Mouse (Mus musculus): ENCODE measurements at regions not wholly inside any gene's neighbourhood (a gene's known extent, or its start where the extent isn't known, plus 50 kb on each side); places are given as distances from the start of the nearest gene placed in this dataset.
A peak's percentile ranks its signal among the peaks of the same experiment; 100 is the strongest.

DNA sequence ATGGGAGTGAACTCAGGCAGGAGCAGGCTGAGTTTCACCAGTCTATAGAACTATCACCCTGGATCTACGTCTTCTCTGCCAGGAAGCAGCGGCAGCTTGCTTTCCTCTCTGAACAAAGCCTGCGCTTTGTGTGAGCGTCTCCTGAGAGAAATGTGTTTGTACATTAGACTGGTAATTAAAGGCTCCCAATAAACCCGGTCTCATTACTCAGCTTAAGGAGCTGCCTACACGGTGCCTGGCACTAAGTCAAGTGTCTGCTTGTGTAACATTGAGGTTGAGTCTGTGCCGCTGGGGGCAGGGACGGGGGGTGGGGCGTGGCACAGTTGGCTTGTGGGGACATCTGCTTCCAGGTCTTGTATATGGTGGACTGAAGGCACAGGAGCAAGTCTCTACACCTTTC lies 150.4 kb upstream of the Mylip start:
- Histone ChIP-seq H3K36me3 (ENCODE audit: control insufficient read depth, insufficient read depth, low read length) (no peaks in the 10 kb centered on the region), H3K27ac (ENCODE audit: low read depth, low read length) (no peak overlapping the region), H3K4me1 (ENCODE audit: control insufficient read depth, insufficient read depth, low read length) (peaks cover 6% of the 10 kb centered on the region; the same call in 1 of the 2 replicates), H3K9ac (ENCODE audit: low read length) (no peak overlapping the region), H3K9me3 (replicated peaks; ENCODE audit: control insufficient read depth, low read length) (no peaks in the 10 kb centered on the region), H3K27me3 (replicated peaks; ENCODE audit: control insufficient read depth, insufficient read depth, low read length) (0 out of 2 replicates have a peak, but pooled peaks cover 8% of the 10 kb centered on the region), H3K4me2 (ENCODE audit: low read length) (peak overlapping the region; percentile 12), H3K4me3 (ENCODE audit: low read depth, low read length) (no peak overlapping the region)
- DNase-seq (ENCODE audit: low spot score) (peak; percentile 94), ATAC-seq (peak; percentile 78)
- 14% methylated on average over 9 of the region's 9 CpGs for WGBS

DNA sequence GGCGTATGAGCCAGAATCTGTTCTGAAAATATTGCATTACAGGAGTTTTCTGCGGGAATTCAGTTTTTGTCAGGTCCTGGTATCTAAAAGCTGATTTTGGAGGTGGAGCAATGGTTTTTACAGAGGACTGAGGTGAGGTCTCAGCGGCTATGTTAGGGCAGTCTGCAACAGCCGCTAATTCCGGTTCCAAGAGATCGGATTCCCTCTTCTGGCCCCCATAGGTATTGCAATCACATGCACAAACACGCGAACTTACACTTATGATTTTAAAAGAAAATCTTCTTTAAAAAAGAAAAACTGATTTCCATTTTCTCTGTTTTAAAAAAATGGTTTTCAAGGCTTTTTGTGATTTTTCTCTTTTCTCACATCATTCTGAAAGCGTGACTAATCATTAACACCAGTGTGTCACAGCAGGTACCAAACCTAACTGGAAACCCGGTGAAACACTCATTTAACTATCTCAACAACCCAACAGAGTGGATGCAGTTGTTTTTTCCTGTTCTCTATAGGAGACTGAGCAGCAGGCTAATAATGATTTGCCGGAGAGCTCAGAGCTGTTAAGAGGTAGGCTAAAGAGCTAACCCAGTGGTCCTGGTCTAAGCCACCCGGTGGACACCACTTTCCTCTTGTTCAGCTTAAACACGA lies 149.4 kb upstream of the Mylip start:
- 89% methylated on average over 13 of the region's 13 CpGs for WGBS
- H3K27me3 ChIP-seq (replicated peaks; ENCODE audit: control insufficient read depth, insufficient read depth, low read length), result 0 out of 2 replicates have a peak, but pooled peaks cover 8% of the 10 kb centered on the region
- DNase-seq (ENCODE audit: low spot score), result no peak
- no peaks in the 10 kb centered on the region for H3K36me3 ChIP-seq (ENCODE audit: control insufficient read depth, insufficient read depth, low read length)
- peaks cover 6% of the 10 kb centered on the region; the same call in 1 of the 2 replicates for H3K4me1 ChIP-seq (ENCODE audit: control insufficient read depth, insufficient read depth, low read length)
- H3K4me3 ChIP-seq (ENCODE audit: low read depth, low read length), result no peak overlapping the region
- no peak overlapping the region for H3K4me2 ChIP-seq (ENCODE audit: low read length)
- H3K9me3 ChIP-seq (replicated peaks; ENCODE audit: control insufficient read depth, low read length), result no peaks in the 10 kb centered on the region
- ATAC-seq, result no peak
- H3K9ac ChIP-seq (ENCODE audit: low read length), result no peak overlapping the region
- H3K27ac ChIP-seq (ENCODE audit: low read depth, low read length), result no peak overlapping the region

DNA sequence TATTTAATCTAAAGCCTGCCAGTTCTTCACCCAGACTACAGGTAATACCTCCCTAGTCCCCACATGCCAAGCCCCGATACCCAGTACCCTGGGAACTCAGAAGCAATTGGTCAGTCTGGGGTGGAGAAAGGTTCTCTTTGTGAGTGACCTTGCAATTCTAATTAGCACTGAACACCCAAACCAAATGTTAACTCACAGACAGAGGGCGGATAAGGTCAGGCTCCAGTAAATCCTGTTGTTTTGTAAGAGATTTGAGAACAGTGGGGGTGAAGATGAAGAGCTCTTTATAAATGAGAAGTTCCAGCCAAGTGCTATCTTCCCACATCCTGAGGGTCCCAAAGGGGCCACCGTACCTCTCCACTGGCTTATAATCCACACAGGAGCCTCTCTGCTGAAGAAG lies 147.3 kb upstream of the Mylip start:
- Histone ChIP-seq H3K27me3 (replicated peaks; ENCODE audit: control insufficient read depth, insufficient read depth, low read length) (0 out of 2 replicates have a peak, but pooled peaks cover 8% of the 10 kb centered on the region), H3K4me3 (ENCODE audit: low read depth, low read length) (no peak overlapping the region), H3K36me3 (ENCODE audit: control insufficient read depth, insufficient read depth, low read length) (no peaks in the 10 kb centered on the region), H3K9me3 (replicated peaks; ENCODE audit: control insufficient read depth, low read length) (no peaks in the 10 kb centered on the region), H3K4me1 (ENCODE audit: control insufficient read depth, insufficient read depth, low read length) (peaks cover 6% of the 10 kb centered on the region; the same call in 1 of the 2 replicates), H3K4me2 (ENCODE audit: low read length) (no peak overlapping the region), H3K9ac (ENCODE audit: low read length) (no peak overlapping the region), H3K27ac (ENCODE audit: low read depth, low read length) (no peak overlapping the region)
- no peak for DNase-seq (ENCODE audit: low spot score)
- WGBS, result 57% methylated on average over 3 of the region's 3 CpGs
- ATAC-seq, result no peak

DNA sequence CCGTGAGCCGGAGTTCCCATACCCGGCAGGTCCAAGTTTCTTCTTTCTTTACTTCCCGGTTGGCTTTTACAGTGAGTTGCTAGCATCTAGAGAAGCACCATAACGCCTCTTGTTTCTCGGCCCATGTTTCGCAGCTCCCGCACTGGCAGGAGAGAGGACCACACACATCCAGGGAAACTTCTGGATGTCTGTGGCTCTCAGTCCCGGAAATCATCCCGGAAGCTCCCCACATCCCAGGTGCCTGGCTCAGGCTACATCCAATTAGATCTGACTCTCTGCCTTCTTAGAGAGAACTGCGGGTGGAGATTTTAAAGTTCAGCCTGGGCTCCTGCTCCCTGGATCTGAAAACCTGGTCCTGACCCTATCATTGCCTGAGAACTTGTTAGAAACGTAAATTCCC lies 146.8 kb upstream of the Mylip start:
- Histone ChIP-seq H3K27me3 (replicated peaks; ENCODE audit: control insufficient read depth, insufficient read depth, low read length) (0 out of 2 replicates have a peak, but pooled peaks cover 4% of the 10 kb centered on the region), H3K4me3 (ENCODE audit: low read depth, low read length) (no peak overlapping the region), H3K36me3 (ENCODE audit: control insufficient read depth, insufficient read depth, low read length) (no peaks in the 10 kb centered on the region), H3K4me2 (ENCODE audit: low read length) (no peak overlapping the region), H3K9me3 (replicated peaks; ENCODE audit: control insufficient read depth, low read length) (no peaks in the 10 kb centered on the region), H3K27ac (ENCODE audit: low read depth, low read length) (no peak overlapping the region), H3K4me1 (ENCODE audit: control insufficient read depth, insufficient read depth, low read length) (peaks cover 6% of the 10 kb centered on the region; the same call in 1 of the 2 replicates), H3K9ac (ENCODE audit: low read length) (no peak overlapping the region)
- ATAC-seq (no peak), DNase-seq (ENCODE audit: low spot score) (no peak)
- WGBS, result 64% methylated on average over 12 of the region's 12 CpGs

DNA sequence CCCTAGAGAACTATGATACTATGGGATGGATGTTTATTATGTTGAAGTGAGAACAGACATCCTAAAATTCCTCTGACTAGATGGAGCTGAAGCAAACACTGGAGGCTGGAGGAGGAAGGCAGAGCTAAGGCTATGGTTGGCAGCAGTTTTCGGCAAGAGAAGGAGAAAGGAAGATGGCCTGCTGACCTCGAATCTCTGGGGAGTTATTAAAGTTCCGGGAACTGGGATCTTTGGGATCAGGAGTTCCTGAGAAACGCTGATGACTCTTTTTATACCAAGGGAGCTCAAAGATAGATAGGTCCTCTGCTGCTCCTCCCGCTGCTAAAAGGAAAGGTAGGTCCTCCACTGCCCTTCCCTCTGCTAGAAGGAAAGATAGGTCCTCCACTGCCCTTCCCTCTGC lies 143.9 kb upstream of the Mylip start:
- Histone ChIP-seq H3K27ac (ENCODE audit: low read depth, low read length) (no peak overlapping the region), H3K9ac (ENCODE audit: low read length) (no peak overlapping the region), H3K9me3 (replicated peaks; ENCODE audit: control insufficient read depth, low read length) (no peaks in the 10 kb centered on the region), H3K4me2 (ENCODE audit: low read length) (no peak overlapping the region), H3K4me3 (ENCODE audit: low read depth, low read length) (no peak overlapping the region), H3K36me3 (ENCODE audit: control insufficient read depth, insufficient read depth, low read length) (no peaks in the 10 kb centered on the region), H3K27me3 (replicated peaks; ENCODE audit: control insufficient read depth, insufficient read depth, low read length) (no peaks in the 10 kb centered on the region), H3K4me1 (ENCODE audit: control insufficient read depth, insufficient read depth, low read length) (0 out of 2 replicates have a peak, but pooled peaks cover 2% of the 10 kb centered on the region)
- ATAC-seq (no peak), DNase-seq (ENCODE audit: low spot score) (no peak)
- 71% methylated on average over 5 of the region's 5 CpGs for WGBS

- H3K4me3 ChIP-seq (ENCODE audit: low read depth, low read length), result no peak overlapping the region
- 74% methylated on average over 2 of the region's 2 CpGs for WGBS
- no peaks in the 10 kb centered on the region for H3K36me3 ChIP-seq (ENCODE audit: control insufficient read depth, insufficient read depth, low read length)
- H3K4me1 ChIP-seq (ENCODE audit: control insufficient read depth, insufficient read depth, low read length), result 0 out of 2 replicates have a peak, but pooled peaks cover 2% of the 10 kb centered on the region
- ATAC-seq, result no peak
- no peak overlapping the region for H3K27ac ChIP-seq (ENCODE audit: low read depth, low read length)
- no peak overlapping the region for H3K4me2 ChIP-seq (ENCODE audit: low read length)
- H3K27me3 ChIP-seq (replicated peaks; ENCODE audit: control insufficient read depth, insufficient read depth, low read length), result no peaks in the 10 kb centered on the region
- H3K9ac ChIP-seq (ENCODE audit: low read length), result no peak overlapping the region
- no peak for DNase-seq (ENCODE audit: low spot score)
- H3K9me3 ChIP-seq (replicated peaks; ENCODE audit: control insufficient read depth, low read length), result no peaks in the 10 kb centered on the region
Observed at GRCm38 (mm10) chr13:45246341-45246740, 143.2 kb upstream of the Mylip start.

DNA sequence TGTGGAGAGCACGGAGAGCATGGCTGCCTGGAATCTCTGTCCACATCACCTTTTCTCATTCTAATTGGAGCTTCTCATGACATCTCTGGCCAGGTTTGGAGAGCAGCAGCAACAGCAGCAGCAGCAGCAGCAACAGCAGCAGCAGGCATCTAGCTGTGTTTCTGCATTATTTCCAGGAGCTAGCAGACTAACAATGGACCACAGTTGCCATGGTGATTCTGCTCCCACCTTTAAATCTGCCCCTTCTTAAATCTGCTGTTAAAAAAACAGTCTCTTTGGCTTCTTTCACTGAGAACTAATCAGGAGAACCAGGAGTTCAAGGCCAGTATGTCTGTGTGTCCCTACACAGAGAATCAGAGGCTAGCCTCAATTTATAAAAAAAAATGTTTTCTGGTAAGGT lies 139.5 kb upstream of the Mylip start:
- DNase-seq (ENCODE audit: low spot score) (no peak), ATAC-seq (no peak)
- H3K9me3 ChIP-seq (replicated peaks; ENCODE audit: control insufficient read depth, low read length), result no peaks in the 10 kb centered on the region
- H3K27ac ChIP-seq (ENCODE audit: low read depth, low read length), result no peak overlapping the region
- H3K4me2 ChIP-seq (ENCODE audit: low read length), result no peak overlapping the region
- H3K36me3 ChIP-seq (ENCODE audit: control insufficient read depth, insufficient read depth, low read length), result no peaks in the 10 kb centered on the region
- H3K4me3 ChIP-seq (ENCODE audit: low read depth, low read length), result no peak overlapping the region
- 0 out of 2 replicates have a peak, but pooled peaks cover 2% of the 10 kb centered on the region for H3K4me1 ChIP-seq (ENCODE audit: control insufficient read depth, insufficient read depth, low read length)
- H3K9ac ChIP-seq (ENCODE audit: low read length), result no peak overlapping the region
- no peaks in the 10 kb centered on the region for H3K27me3 ChIP-seq (replicated peaks; ENCODE audit: control insufficient read depth, insufficient read depth, low read length)
- 28% methylated on average over 1 of the region's 1 CpGs for WGBS

- Histone ChIP-seq H3K9me3 (replicated peaks; ENCODE audit: control insufficient read depth, low read length) (no peaks in the 10 kb centered on the region), H3K4me2 (ENCODE audit: low read length) (no peak overlapping the region), H3K27ac (ENCODE audit: low read depth, low read length) (no peak overlapping the region), H3K27me3 (replicated peaks; ENCODE audit: control insufficient read depth, insufficient read depth, low read length) (no peaks in the 10 kb centered on the region), H3K9ac (ENCODE audit: low read length) (no peak overlapping the region), H3K36me3 (ENCODE audit: control insufficient read depth, insufficient read depth, low read length) (no peaks in the 10 kb centered on the region), H3K4me1 (ENCODE audit: control insufficient read depth, insufficient read depth, low read length) (0 out of 2 replicates have a peak, but pooled peaks cover 2% of the 10 kb centered on the region), H3K4me3 (ENCODE audit: low read depth, low read length) (no peak overlapping the region)
- 80% methylated on average over 3 of the region's 3 CpGs for WGBS
- no peak for DNase-seq (ENCODE audit: low spot score)
- ATAC-seq, result no peak
Observed at GRCm38 (mm10) chr13:45251068-45251467, 138.5 kb upstream of the Mylip start.

DNA sequence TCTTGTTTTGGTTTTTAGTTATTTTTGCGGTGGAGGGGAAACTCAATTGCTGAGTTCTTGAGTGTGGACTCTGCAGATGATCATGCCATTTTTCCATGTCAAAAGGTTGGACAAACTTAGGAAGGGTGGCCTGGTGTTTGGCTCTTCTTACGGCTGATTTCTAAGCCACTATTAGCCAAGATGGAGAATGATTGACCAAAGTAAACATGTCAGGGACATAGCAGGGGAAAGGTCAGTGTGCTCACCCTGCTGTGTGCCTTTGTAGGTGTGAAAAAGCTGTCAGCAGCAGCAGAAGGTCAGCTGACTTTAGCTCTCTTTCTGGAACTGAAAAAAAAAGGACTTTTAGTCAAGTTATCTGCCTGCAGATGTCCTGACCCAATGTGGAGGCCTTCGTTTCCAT lies 137.4 kb upstream of the Mylip start:
- H3K36me3 ChIP-seq (ENCODE audit: control insufficient read depth, insufficient read depth, low read length), result no peaks in the 10 kb centered on the region
- DNase-seq (ENCODE audit: low spot score) (no peak), ATAC-seq (no peak)
- H3K4me1 ChIP-seq (ENCODE audit: control insufficient read depth, insufficient read depth, low read length), result 0 out of 2 replicates have a peak, but pooled peaks cover 2% of the 10 kb centered on the region
- no peak overlapping the region for H3K4me3 ChIP-seq (ENCODE audit: low read depth, low read length)
- no peak overlapping the region for H3K9ac ChIP-seq (ENCODE audit: low read length)
- no peak overlapping the region for H3K27ac ChIP-seq (ENCODE audit: low read depth, low read length)
- no peaks in the 10 kb centered on the region for H3K9me3 ChIP-seq (replicated peaks; ENCODE audit: control insufficient read depth, low read length)
- no peaks in the 10 kb centered on the region for H3K27me3 ChIP-seq (replicated peaks; ENCODE audit: control insufficient read depth, insufficient read depth, low read length)
- WGBS, result 91% methylated on average over 3 of the region's 3 CpGs
- H3K4me2 ChIP-seq (ENCODE audit: low read length), result no peak overlapping the region
